Mouse (Mus musculus): ENCODE data around the gene Dus2. TPM values are rescaled to one million over a fixed set of nuclear protein-coding genes. Genes with fewer than 3 reads are reported as not detected.

Dus2 gene
- total and polyA plus RNA-seq, 3 experiments = 7.8 to 9.4 (median 9.1) TPM

GRCm38 (mm10) chr8:106040218-106040617 lies 49.1 kb downstream of the Dus2 start:
- intact Hi-C loops (cut with DNase I) = no loop called here
- no peaks in the 10 kb centered on the region for H3K79me2 ChIP-seq (replicated peaks; ENCODE audit: control insufficient read depth, insufficient read depth, low read length)
- H3K36me3 ChIP-seq (ENCODE audit: control insufficient read depth, insufficient read depth, low read length) = no peaks in the 10 kb centered on the region; the same call in 1 of the 2 replicates
- TF ChIP-seq POLR2A (IDR thresholded peaks at IDR 0.05; ENCODE audit: insufficient read depth, low read depth, low read length) = no peak
- no peak for TF ChIP-seq EP300 (IDR thresholded peaks at IDR 0.05; ENCODE audit: insufficient read depth, low read depth, low read length)
- no peak for TF ChIP-seq CTCF (IDR thresholded peaks at IDR 0.05)
- peaks cover 5% of the 10 kb centered on the region for H3K4me1 ChIP-seq (ENCODE audit: control insufficient read depth, insufficient read depth, low read length)
- no peak overlapping the region for H3K27ac ChIP-seq
- WGBS = 71% methylated on average over 4 of the region's 4 CpGs
- H3K9ac ChIP-seq (ENCODE audit: low read depth, low read length) = no peak overlapping the region
- no peaks in the 10 kb centered on the region for H3K27me3 ChIP-seq (ENCODE audit: control insufficient read depth, insufficient read depth, low read length)
- DNase-seq = no peak
- no peak overlapping the region for H3K4me3 ChIP-seq

- intact Hi-C loops (cut with DNase I) = no loop called here
- Histone ChIP-seq H3K27me3 (ENCODE audit: control insufficient read depth, insufficient read depth, low read length) (no peaks in the 10 kb centered on the region), H3K36me3 (ENCODE audit: control insufficient read depth, insufficient read depth, low read length) (no peaks in the 10 kb centered on the region; the same call in 1 of the 2 replicates), H3K4me1 (ENCODE audit: control insufficient read depth, insufficient read depth, low read length) (peaks cover 7% of the 10 kb centered on the region), H3K27ac (no peak overlapping the region; the same call in 1 of the 2 replicates), H3K79me2 (replicated peaks; ENCODE audit: control insufficient read depth, insufficient read depth, low read length) (no peaks in the 10 kb centered on the region), H3K4me3 (no peak overlapping the region), H3K9ac (ENCODE audit: low read depth, low read length) (no peak overlapping the region)
- TF ChIP-seq EP300 (IDR thresholded peaks at IDR 0.05; ENCODE audit: insufficient read depth, low read depth, low read length) (no peak), POLR2A (IDR thresholded peaks at IDR 0.05; ENCODE audit: insufficient read depth, low read depth, low read length) (no peak), CTCF (IDR thresholded peaks at IDR 0.05) (no peak)
- no peak for DNase-seq
- 65% methylated on average over 2 of the region's 2 CpGs for WGBS
Measured at GRCm38 (mm10) chr8:106043055-106043454, 51.9 kb downstream of the Dus2 start.

GRCm38 (mm10) chr8:106044151-106044550 lies 53.0 kb downstream of the Dus2 start:
- 37% methylated on average over 3 of the region's 3 CpGs for WGBS
- peak overlapping the region; percentile 28; the same call in 1 of the 2 replicates for H3K27ac ChIP-seq
- no peak overlapping the region for H3K9ac ChIP-seq (ENCODE audit: low read depth, low read length)
- intact Hi-C loops (cut with DNase I) = no loop called here
- H3K36me3 ChIP-seq (ENCODE audit: control insufficient read depth, insufficient read depth, low read length) = no peaks in the 10 kb centered on the region; the same call in 1 of the 2 replicates
- no peak overlapping the region for H3K4me3 ChIP-seq
- peaks cover 7% of the 10 kb centered on the region for H3K4me1 ChIP-seq (ENCODE audit: control insufficient read depth, insufficient read depth, low read length)
- no peaks in the 10 kb centered on the region for H3K79me2 ChIP-seq (replicated peaks; ENCODE audit: control insufficient read depth, insufficient read depth, low read length)
- TF ChIP-seq POLR2A (IDR thresholded peaks at IDR 0.05; ENCODE audit: insufficient read depth, low read depth, low read length) (no peak), EP300 (IDR thresholded peaks at IDR 0.05; ENCODE audit: insufficient read depth, low read depth, low read length) (peak; percentile 68; the same call in 1 of the 2 replicates), CTCF (IDR thresholded peaks at IDR 0.05) (0 out of 2 replicates have a peak, but pooled peaks have one; percentile 4)
- DNase-seq = peak; percentile 60 to 67
- no peaks in the 10 kb centered on the region for H3K27me3 ChIP-seq (ENCODE audit: control insufficient read depth, insufficient read depth, low read length)

DNA sequence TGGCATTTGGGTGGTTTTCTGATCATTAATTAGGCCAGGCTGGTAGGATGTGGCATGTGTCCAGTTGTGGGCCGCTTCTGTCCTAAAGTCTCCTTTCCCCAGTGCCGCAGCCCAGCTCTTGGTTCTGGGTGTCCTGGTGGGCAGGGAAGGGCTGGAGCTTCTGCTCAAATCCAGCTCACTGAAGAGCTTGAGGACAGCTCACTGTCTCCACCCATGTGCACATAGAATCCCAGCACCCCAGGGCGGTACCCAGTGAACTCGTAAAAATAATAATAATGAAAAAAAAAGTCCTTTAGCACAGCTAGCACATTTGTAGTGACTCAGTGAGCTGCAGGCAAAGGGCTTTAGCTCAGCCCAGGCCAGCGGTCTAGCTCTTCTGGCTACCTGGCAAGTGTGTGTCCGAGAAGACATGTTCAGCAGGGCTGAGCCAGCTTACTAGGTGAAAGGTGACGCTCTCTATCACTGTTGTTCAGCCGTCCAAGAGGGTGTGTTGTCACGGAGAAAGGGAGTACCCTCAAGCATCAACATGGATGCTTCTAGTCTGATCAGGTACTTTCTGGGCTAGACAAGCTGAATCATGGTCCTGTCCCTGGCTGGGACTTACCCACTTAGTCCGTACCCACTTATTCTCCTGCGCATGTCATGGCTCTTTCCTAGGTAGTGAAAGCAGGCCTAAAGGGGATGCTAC lies 55.9 kb downstream of the Dus2 start:
- intact Hi-C loops (cut with DNase I) = no loop called here

GRCm38 (mm10) chr8:106047854-106048630 lies 56.9 kb downstream of the Dus2 start:
- no peaks in the 10 kb centered on the region; the same call in 1 of the 2 replicates for H3K36me3 ChIP-seq (ENCODE audit: control insufficient read depth, insufficient read depth, low read length)
- no peak overlapping the region for H3K4me3 ChIP-seq
- no peak for DNase-seq
- H3K9ac ChIP-seq (ENCODE audit: low read depth, low read length) = no peak overlapping the region
- WGBS = 84% methylated on average over 5 of the region's 5 CpGs
- H3K27me3 ChIP-seq (ENCODE audit: control insufficient read depth, insufficient read depth, low read length) = no peaks in the 10 kb centered on the region
- peaks cover 7% of the 10 kb centered on the region for H3K4me1 ChIP-seq (ENCODE audit: control insufficient read depth, insufficient read depth, low read length)
- TF ChIP-seq CTCF (IDR thresholded peaks at IDR 0.05) (no peak), POLR2A (IDR thresholded peaks at IDR 0.05; ENCODE audit: insufficient read depth, low read depth, low read length) (no peak)
- no peaks in the 10 kb centered on the region for H3K79me2 ChIP-seq (replicated peaks; ENCODE audit: control insufficient read depth, insufficient read depth, low read length)
- intact Hi-C loops (cut with DNase I) = no loop called here
- no peak overlapping the region for H3K27ac ChIP-seq

More for the DNA sequence above, 55.9 kb downstream of the Dus2 start:
- Histone ChIP-seq H3K27ac (peak overlapping the region; percentile 21), H3K4me1 (ENCODE audit: control insufficient read depth, insufficient read depth, low read length) (peaks cover 7% of the 10 kb centered on the region), H3K4me3 (no peak overlapping the region), H3K27me3 (ENCODE audit: control insufficient read depth, insufficient read depth, low read length) (no peaks in the 10 kb centered on the region), H3K9ac (ENCODE audit: low read depth, low read length) (no peak overlapping the region), H3K79me2 (replicated peaks; ENCODE audit: control insufficient read depth, insufficient read depth, low read length) (no peaks in the 10 kb centered on the region), H3K36me3 (ENCODE audit: control insufficient read depth, insufficient read depth, low read length) (no peaks in the 10 kb centered on the region; the same call in 1 of the 2 replicates)
- TF ChIP-seq CTCF (IDR thresholded peaks at IDR 0.05) (no peak), POLR2A (IDR thresholded peaks at IDR 0.05; ENCODE audit: insufficient read depth, low read depth, low read length) (no peak), EP300 (IDR thresholded peaks at IDR 0.05; ENCODE audit: insufficient read depth, low read depth, low read length) (no peak)
- peak in 1 of 2 experiments; percentile 27 for DNase-seq
- WGBS = 81% methylated on average over 11 of the region's 11 CpGs
